Mouse (Mus musculus) small intestine, adult 2 months (tissue): ENCODE measurements at regions not wholly inside any gene's neighbourhood (a gene's known extent, or its start where the extent isn't known, plus 50 kb on each side); places are given as distances from the start of the nearest gene placed in this dataset.

Source experiments
- H3K27ac ChIP-seq: fragments of 200-500 bp; 2 replicates; pipeline ENCODE4 v1.5.1; 2012; ENCODE audit warnings: low read depth, low read length, control low read depth, inconsistent platforms; ENCODE audit not compliant: insufficient read depth
- H3K27me3 ChIP-seq: fragments of 200-500 bp; 2 replicates; pipeline ENCODE4 v1.6.1; 2012; ENCODE audit warnings: mild to moderate bottlenecking, moderate library complexity, low read length, inconsistent platforms; ENCODE audit not compliant: control insufficient read depth, insufficient read depth
- H3K36me3 ChIP-seq: fragments of 200-500 bp; 2 replicates; pipeline ENCODE4 v1.6.1; 2012; ENCODE audit warnings: mild to moderate bottlenecking, low read length, control low read depth, inconsistent platforms; ENCODE audit not compliant: control insufficient read depth, insufficient read depth
- H3K4me1 ChIP-seq: fragments of 200-500 bp; 2 replicates; pipeline ENCODE4 v1.6.1; 2012; ENCODE audit warnings: low read length, inconsistent platforms, mixed read lengths; ENCODE audit not compliant: control insufficient read depth, insufficient read depth, insufficient read length
- H3K4me3 ChIP-seq: fragments of 200-500 bp; 2 replicates; pipeline ENCODE4 v1.5.1; 2012; ENCODE audit warnings: low read depth, mild to moderate bottlenecking, control low read depth, inconsistent platforms, low read length, moderate library complexity
- CTCF ChIP-seq: fragments of 200-500 bp; IDR thresholded peaks from 2 replicates; pipeline ENCODE4 v1.5.1; 2012; ENCODE audit warnings: low read depth, mild to moderate bottlenecking, control low read depth, inconsistent platforms, low read length, moderate library complexity, mixed read lengths; ENCODE audit not compliant: insufficient replicate concordance, insufficient read length; ENCODE audit errors: extremely low read depth
- POLR2A ChIP-seq: fragments of 200-500 bp; IDR thresholded peaks from 2 replicates; pipeline ENCODE4 v1.6.1; 2012; ENCODE audit warnings: low read depth, mild to moderate bottlenecking, control low read depth, inconsistent platforms, low read length, moderate library complexity
- WGBS: fragments of 180-500 bp; shearing (Covaris S2); methylation state at CpG from one replicate; pipeline ENCODE4 v1.1.7; 2018; 5-methylcytosine and 5-hydroxymethylcytosine counted together

DNA sequence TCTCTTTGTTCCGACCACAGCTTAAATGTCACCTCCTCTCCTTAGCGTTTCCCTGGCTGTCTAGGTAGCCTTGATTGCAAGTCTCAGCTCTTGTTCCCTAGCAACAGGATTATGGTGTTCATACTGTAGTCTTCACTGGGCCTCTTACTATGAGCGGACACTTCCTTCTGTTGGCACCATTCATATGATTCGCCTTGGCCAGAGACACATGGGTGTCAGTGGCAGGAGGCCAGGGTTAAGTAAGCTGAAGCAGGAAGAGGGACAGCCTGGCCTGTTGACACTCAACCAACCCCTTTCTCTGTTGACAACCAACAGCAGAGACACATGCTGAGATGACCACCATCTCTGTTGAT is 445.9 kb downstream of the Wdr11 start:
- WGBS: 61% methylated on average over 4 of the region's 4 CpGs
- Histone ChIP-seq H3K36me3 (no peaks in the 10 kb centered on the region), H3K4me3 (no peak overlapping the region), H3K4me1 (peaks cover 4% of the 10 kb centered on the region; the same call in 1 of the 2 replicates), H3K27me3 (no peaks in the 10 kb centered on the region), H3K27ac (peak overlapping the region; percentile 72)
- TF ChIP-seq CTCF (no peak), POLR2A (no peak)

DNA sequence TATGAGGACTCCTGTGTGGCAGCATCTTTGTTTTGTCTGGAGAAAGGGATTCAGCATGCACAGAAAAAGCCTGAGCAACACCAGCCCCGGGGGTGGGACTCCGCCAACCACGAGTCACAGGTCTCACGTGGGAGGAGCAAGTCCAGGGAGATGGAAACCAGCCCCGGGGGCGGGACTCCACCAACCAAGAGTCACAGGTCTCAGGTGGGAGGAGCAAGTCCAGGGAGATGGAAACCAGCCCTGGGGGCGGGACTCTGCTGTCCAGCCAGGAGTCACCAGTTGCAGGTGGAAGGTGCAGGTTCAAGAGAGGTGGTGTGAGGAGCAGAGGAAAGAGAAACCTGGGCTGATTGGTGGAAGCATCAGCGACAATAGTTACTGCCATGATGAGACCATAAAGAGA is 448.9 kb downstream of the Wdr11 start:
- 47% methylated on average over 8 of the region's 8 CpGs for WGBS
- H3K27me3 ChIP-seq: no peaks in the 10 kb centered on the region
- TF ChIP-seq POLR2A (no peak), CTCF (no peak)
- H3K27ac ChIP-seq: no peak overlapping the region
- no peak overlapping the region for H3K4me3 ChIP-seq
- H3K36me3 ChIP-seq: no peaks in the 10 kb centered on the region
- H3K4me1 ChIP-seq: peaks cover 13% of the 10 kb centered on the region; the same call in 1 of the 2 replicates

DNA sequence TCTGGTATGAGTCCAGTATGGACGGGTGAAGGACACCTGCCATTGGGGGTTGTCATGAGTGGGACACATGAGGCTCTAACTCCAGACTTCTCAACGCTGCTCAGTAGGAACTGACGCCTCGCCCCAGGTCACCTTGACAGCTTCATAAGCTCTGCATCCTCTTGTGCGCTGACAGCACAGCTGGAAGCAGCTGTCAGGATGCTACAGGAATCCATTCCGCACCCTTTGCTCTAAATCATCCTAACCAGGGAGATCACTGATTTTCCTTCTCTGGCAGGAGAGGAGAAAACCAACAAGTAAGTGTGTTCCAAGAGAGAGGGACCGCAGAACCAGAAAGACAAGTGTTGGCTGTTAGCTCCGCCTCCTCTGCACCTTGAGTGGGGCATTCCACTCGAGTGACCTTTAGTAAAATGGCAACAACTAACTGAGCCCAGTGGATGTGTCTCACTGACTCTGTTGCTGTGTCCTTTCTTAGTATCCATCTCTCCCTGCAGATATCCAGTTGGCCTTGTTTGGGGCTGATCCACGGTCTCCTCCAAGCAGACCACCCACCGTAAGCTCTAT is 449.8 kb downstream of the Wdr11 start:
- H3K4me1 ChIP-seq: peaks cover 13% of the 10 kb centered on the region; the same call in 1 of the 2 replicates
- no peak overlapping the region for H3K4me3 ChIP-seq
- H3K27ac ChIP-seq: no peak overlapping the region
- TF ChIP-seq POLR2A (no peak), CTCF (no peak)
- H3K27me3 ChIP-seq: no peaks in the 10 kb centered on the region
- H3K36me3 ChIP-seq: no peaks in the 10 kb centered on the region
- WGBS: 75% methylated on average over 11 of the region's 11 CpGs

DNA sequence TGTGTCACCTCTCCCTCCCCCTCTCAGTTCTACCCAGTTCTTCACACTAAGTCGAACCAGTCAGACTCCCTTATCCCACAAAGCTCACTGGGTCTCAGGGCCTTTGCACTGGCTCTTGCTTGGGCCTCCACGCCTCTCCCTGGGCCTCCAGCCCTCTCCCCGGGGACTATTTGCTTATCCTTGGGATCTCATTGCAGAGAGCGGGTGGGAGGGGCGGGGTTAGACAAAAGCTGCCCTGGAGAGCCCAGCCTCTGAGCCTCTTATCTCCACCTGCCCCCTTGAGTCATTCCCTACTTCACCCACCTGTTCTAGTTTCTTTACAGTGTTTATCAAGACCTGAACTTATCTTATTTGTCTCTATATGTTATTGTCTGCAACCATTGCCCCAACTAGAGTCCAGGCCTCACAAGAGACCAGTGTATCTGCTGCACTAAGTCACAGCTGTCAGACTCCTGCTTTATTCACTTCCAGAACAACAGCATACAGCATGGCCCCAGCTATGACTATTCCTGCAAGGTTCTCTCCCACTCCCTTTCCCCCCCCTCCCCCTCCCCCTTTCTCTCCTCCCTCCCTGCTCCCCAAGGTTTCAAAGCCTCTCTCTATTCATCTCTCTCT is 450.7 kb downstream of the Wdr11 start:
- TF ChIP-seq CTCF: no peak
- TF ChIP-seq POLR2A: no peak
- H3K36me3 ChIP-seq: no peaks in the 10 kb centered on the region
- H3K27me3 ChIP-seq: no peaks in the 10 kb centered on the region
- H3K4me3 ChIP-seq: no peak overlapping the region
- H3K4me1 ChIP-seq: peaks cover 13% of the 10 kb centered on the region; the same call in 1 of the 2 replicates
- 22% methylated on average over 5 of the region's 5 CpGs for WGBS
- peak overlapping the region; percentile 50; the same call in 1 of the 2 replicates for H3K27ac ChIP-seq

DNA sequence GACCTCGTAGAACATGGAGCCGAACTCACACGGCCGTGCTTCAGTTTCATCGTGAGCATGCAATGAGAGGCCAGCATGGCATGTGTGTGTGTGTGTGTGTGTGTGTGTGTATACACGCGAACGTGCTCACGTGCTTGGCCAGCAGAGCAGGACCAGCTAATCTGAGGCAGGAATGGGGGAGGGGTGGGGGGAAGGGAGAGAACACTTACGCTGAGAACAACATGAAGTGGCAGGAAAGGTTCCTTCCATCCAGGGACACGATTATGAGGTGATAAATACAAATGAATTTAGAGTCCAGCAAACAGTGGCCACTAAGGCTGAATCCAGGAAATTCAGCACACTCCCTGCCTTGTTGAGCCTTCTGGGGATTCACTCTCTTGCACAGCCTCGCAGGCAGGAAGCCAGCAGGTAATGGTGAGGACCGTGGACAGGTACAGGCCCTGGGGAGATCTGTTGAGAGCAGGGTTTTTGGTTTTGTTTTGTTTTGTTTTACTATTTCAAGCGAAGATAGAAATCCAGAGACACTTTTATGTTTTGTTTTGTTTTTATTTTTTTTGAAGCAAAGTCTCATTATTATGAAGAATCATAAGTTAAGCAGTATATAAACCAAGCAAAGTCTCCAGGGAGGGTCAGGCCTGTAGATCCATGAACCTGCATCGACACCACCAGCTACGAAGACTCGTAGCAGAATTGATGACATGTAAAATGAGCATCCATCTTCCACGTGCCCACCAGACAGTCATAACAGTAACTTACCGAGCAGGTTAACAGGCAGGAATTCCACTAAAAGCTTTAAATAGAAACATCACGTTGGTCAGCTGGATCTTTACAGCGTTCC is 452.0 kb downstream of the Wdr11 start:
- TF ChIP-seq CTCF (no peak), POLR2A (no peak)
- no peak overlapping the region for H3K4me3 ChIP-seq
- H3K36me3 ChIP-seq: no peaks in the 10 kb centered on the region
- peaks cover 13% of the 10 kb centered on the region; the same call in 1 of the 2 replicates for H3K4me1 ChIP-seq
- 34% methylated on average over 21 of the region's 21 CpGs for WGBS
- no peaks in the 10 kb centered on the region for H3K27me3 ChIP-seq
- H3K27ac ChIP-seq: peak overlapping the region; percentile 13

DNA sequence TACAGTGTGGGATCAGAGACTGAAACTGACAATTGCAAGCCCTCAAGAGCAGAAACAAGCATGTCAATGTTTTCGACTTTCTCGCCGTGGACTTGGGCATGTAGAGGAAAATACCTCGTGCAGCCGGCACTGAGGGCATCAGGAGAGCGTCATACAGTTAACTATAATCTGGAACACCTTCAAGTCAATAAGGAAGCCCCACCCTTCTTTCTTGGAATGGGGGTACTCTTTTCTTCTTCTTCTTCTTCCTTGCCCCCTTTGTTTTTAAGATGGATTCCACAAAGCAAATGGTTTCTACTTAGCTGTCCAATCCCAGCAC is 452.5 kb downstream of the Wdr11 start:
- H3K36me3 ChIP-seq: no peaks in the 10 kb centered on the region
- 24% methylated on average over 6 of the region's 6 CpGs for WGBS
- no peaks in the 10 kb centered on the region for H3K27me3 ChIP-seq
- peak overlapping the region; percentile 13; the same call in 1 of the 2 replicates for H3K27ac ChIP-seq
- H3K4me1 ChIP-seq: peaks cover 13% of the 10 kb centered on the region; the same call in 1 of the 2 replicates
- no peak overlapping the region for H3K4me3 ChIP-seq
- no peak for TF ChIP-seq CTCF
- TF ChIP-seq POLR2A: no peak

DNA sequence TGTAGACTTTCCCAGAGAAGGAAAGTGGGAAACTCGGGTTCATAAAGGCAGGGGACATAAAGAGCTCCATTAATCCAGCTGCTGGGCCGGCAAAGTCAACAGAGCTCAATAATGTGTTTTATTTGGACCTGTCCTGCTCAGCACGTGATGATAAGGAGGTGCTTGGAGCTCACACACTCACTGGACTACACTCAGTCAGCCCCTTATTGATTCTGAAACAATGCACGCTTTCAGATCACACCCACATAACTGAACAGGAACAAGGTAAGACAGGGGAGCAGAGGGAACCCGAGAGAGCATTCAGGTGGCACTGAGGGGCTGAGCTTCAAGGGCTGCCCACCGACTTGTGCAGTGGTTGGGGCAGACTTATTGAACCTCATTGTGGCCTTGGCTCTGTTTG is 452.9 kb downstream of the Wdr11 start:
- 27% methylated on average over 6 of the region's 6 CpGs for WGBS
- H3K36me3 ChIP-seq: no peaks in the 10 kb centered on the region
- peaks cover 13% of the 10 kb centered on the region; the same call in 1 of the 2 replicates for H3K4me1 ChIP-seq
- H3K27me3 ChIP-seq: no peaks in the 10 kb centered on the region
- peak overlapping the region; percentile 13; the same call in 1 of the 2 replicates for H3K27ac ChIP-seq
- no peak for TF ChIP-seq POLR2A
- TF ChIP-seq CTCF: no peak
- H3K4me3 ChIP-seq: no peak overlapping the region
